Mouse (Mus musculus) midbrain, embryonic 16.5 days (tissue): Measurements from ENCODE around the gene Usp33. TPM values are rescaled to one million over a fixed set of nuclear protein-coding genes. Genes with fewer than 3 reads are reported as not detected.

ENCODE experiments used
- ATAC-seq: fragments of 200-750 bp; cut with Nextera tagmentation; 2 replicates; pipeline ENCODE4 v1.8.0; 2017; ENCODE audit warnings: moderate TSS enrichment
- H3K27ac ChIP-seq: fragments of 300-500 bp; sonication (generic); 2 replicates; pipeline ENCODE4 v1.5.1; 2014; ENCODE audit warnings: mild to moderate bottlenecking, low read length, mixed read lengths
- H3K27me3 ChIP-seq: fragments of 300-500 bp; sonication (generic); 2 replicates; pipeline ENCODE4 v1.6.1; 2014; ENCODE audit warnings: low read depth, low read length, mixed read lengths; ENCODE audit not compliant: control insufficient read depth, insufficient read depth
- H3K36me3 ChIP-seq: fragments of 300-500 bp; sonication (generic); 2 replicates; pipeline ENCODE4 v1.6.1; 2014; ENCODE audit warnings: mild to moderate bottlenecking, low read length, moderate library complexity, mixed read lengths; ENCODE audit not compliant: control insufficient read depth, insufficient read depth
- H3K4me1 ChIP-seq: fragments of 300-500 bp; sonication (generic); 2 replicates; pipeline ENCODE4 v1.6.1; 2014; ENCODE audit warnings: mild to moderate bottlenecking, low read length, mixed read lengths; ENCODE audit not compliant: control insufficient read depth, insufficient read depth
- H3K4me2 ChIP-seq: fragments of 300-500 bp; sonication (generic); 2 replicates; pipeline ENCODE4 v1.6.1; 2014; ENCODE audit warnings: mild to moderate bottlenecking, low read length, mixed read lengths
- H3K4me3 ChIP-seq: fragments of 300-500 bp; sonication (generic); 2 replicates; pipeline ENCODE4 v1.5.1; 2014; ENCODE audit warnings: low read depth, mild to moderate bottlenecking, low read length, moderate library complexity, mixed read lengths
- H3K9ac ChIP-seq: fragments of 300-500 bp; sonication (generic); 2 replicates; pipeline ENCODE4 v1.6.1; 2014; ENCODE audit warnings: low read depth, low read length, mixed read lengths
- H3K9me3 ChIP-seq: fragments of 300-500 bp; sonication (generic); replicated peaks from 2 replicates; pipeline ENCODE4 v1.6.1; 2014; ENCODE audit warnings: mild to moderate bottlenecking, low read length, mixed read lengths; ENCODE audit not compliant: control insufficient read depth, poor library complexity, severe bottlenecking
- WGBS: fragments of 180-500 bp; shearing (Covaris S2); extraction: QIAGEN DNeasy Blood & Tissue Kit; methylation state at CpG from one replicate; pipeline ENCODE4 v1.1.7; 2014; 5-methylcytosine and 5-hydroxymethylcytosine counted together
- polyA plus RNA-seq: library from polyadenylated mRNA; unstranded; fragments of >200 nt; fragmentation: Nextera tagmentation; extraction: Ambion mirVana; gene quantifications from 2 replicates; pipeline ENCODE4 v1.2.1, GENCODE M21; 2015

The Usp33 gene
- polyA plus RNA-seq, 1 experiment from 2014 or later: 102 TPM

DNA sequence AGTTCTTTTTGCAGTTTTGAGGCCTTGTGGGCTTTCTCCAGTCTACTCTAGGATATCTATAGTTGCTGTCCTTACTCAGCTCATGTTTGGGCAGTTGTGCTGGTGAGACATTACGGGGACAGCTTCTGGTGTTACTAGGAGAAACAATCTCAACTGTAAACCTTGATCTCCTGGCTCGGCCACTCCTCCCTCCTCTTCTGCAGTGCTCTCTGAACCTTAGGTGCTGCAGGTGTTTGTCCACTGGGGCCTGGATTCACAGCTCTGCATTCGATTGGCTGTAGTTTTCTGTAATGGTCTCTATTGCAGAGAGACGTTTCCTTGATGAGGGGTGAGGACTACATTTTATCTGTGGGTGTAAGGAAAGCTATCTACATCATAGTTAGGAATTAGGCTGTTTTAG, 6.0 kb downstream of the Usp33 start:
- no peak overlapping the region for H3K27ac ChIP-seq
- no peaks in the 10 kb centered on the region for H3K36me3 ChIP-seq
- no peaks in the 10 kb centered on the region for H3K27me3 ChIP-seq
- no peaks in the 10 kb centered on the region for H3K9me3 ChIP-seq
- no peak overlapping the region for H3K9ac ChIP-seq
- H3K4me3 ChIP-seq: no peak overlapping the region
- ATAC-seq: no peak
- peaks cover 30% of the 10 kb centered on the region for H3K4me1 ChIP-seq
- 87% methylated on average over 4 of the region's 4 CpGs for WGBS
- H3K4me2 ChIP-seq: no peak overlapping the region

GRCm38 (mm10) chr3:152353434-152354177, 7.3 kb downstream of the Usp33 start:
- Histone ChIP-seq H3K4me2 (no peak overlapping the region), H3K36me3 (no peaks in the 10 kb centered on the region; the same call in 1 of the 2 replicates), H3K9ac (no peak overlapping the region), H3K4me3 (no peak overlapping the region), H3K27ac (no peak overlapping the region; the same call in 1 of the 2 replicates), H3K27me3 (no peaks in the 10 kb centered on the region), H3K4me1 (peaks cover 19% of the 10 kb centered on the region), H3K9me3 (no peaks in the 10 kb centered on the region)
- WGBS: 58% methylated on average over 10 of the region's 10 CpGs
- 0 out of 2 replicates have a peak, but pooled peaks have one; percentile 19 for ATAC-seq

GRCm38 (mm10) chr3:152355361-152355760, 9.1 kb downstream of the Usp33 start:
- H3K36me3 ChIP-seq: peaks cover 3% of the 10 kb centered on the region
- WGBS: 81% methylated on average over 5 of the region's 5 CpGs

GRCm38 (mm10) chr3:152356751-152357150, 10.5 kb downstream of the Usp33 start:
- H3K4me2 ChIP-seq: no peak overlapping the region
- H3K9me3 ChIP-seq: no peaks in the 10 kb centered on the region
- no peak overlapping the region for H3K4me3 ChIP-seq
- H3K27ac ChIP-seq: no peak overlapping the region
- ATAC-seq: peak; percentile 44; the same call in 1 of the 2 replicates
- H3K9ac ChIP-seq: no peak overlapping the region
- H3K36me3 ChIP-seq: peaks cover 6% of the 10 kb centered on the region
- 81% methylated on average over 9 of the region's 9 CpGs for WGBS
- H3K4me1 ChIP-seq: peaks cover 9% of the 10 kb centered on the region; the same call in 1 of the 2 replicates
- H3K27me3 ChIP-seq: no peaks in the 10 kb centered on the region

More at GRCm38 (mm10) chr3:152355361-152355760, 9.1 kb downstream of the Usp33 start:
- Histone ChIP-seq H3K4me2 (no peak overlapping the region), H3K4me3 (no peak overlapping the region), H3K4me1 (peaks cover 11% of the 10 kb centered on the region; the same call in 1 of the 2 replicates), H3K27ac (no peak overlapping the region), H3K9ac (no peak overlapping the region), H3K27me3 (no peaks in the 10 kb centered on the region), H3K9me3 (no peaks in the 10 kb centered on the region)
- ATAC-seq: no peak

GRCm38 (mm10) chr3:152359151-152359550, 12.9 kb downstream of the Usp33 start:
- H3K9me3 ChIP-seq: no peaks in the 10 kb centered on the region
- H3K36me3 ChIP-seq: peaks cover 25% of the 10 kb centered on the region
- no peak overlapping the region for H3K9ac ChIP-seq
- no peaks in the 10 kb centered on the region for H3K4me1 ChIP-seq
- no peak overlapping the region for H3K27ac ChIP-seq
- no peaks in the 10 kb centered on the region for H3K27me3 ChIP-seq
- H3K4me2 ChIP-seq: no peak overlapping the region
- H3K4me3 ChIP-seq: no peak overlapping the region
- ATAC-seq: no peak
- 81% methylated on average over 7 of the region's 7 CpGs for WGBS

DNA sequence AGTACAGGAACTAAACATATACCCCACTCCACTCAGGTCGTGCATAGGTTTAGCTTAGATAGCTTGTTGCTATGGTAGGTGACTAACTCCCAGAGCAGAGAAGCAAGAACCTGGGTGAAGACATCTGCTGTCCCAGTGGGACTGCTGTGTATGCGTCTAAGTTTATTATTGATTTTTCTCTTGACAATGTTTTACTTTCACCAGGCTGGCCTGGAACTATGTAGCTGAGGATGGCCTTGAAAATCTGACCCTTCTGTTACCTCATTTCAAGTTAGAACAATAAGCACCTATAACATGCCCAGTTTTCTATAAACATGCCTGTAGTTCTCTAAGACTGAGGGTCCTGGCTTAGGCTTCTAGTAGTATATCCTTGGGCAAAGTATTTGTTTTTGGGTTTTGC, 17.9 kb downstream of the Usp33 start:
- H3K4me1 ChIP-seq: no peaks in the 10 kb centered on the region
- no peak overlapping the region for H3K4me3 ChIP-seq
- ATAC-seq: no peak
- no peak overlapping the region for H3K9ac ChIP-seq
- peaks cover 46% of the 10 kb centered on the region for H3K36me3 ChIP-seq
- WGBS: 95% methylated on average over 2 of the region's 2 CpGs
- no peaks in the 10 kb centered on the region for H3K27me3 ChIP-seq
- H3K9me3 ChIP-seq: no peaks in the 10 kb centered on the region
- H3K27ac ChIP-seq: no peak overlapping the region
- H3K4me2 ChIP-seq: no peak overlapping the region

DNA sequence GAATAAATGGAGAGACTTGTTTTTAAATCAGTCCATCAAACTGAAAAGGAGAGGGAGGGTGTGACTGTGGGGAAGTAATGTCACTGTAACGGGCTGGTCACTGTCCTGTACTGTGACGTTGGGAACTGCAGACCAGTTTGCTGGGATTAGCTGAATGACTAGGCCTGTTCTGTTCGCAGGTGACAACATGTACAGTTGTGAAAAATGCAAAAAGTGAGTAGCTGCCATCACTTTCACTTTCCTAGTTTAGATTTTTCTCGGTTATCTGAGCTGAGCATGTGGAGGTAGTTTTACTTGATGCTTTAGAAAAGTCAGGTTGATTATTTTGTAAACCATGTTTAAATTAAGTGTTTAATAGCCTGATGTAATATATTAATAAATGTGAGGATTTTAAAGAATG, 29.8 kb downstream of the Usp33 start:
- Histone ChIP-seq H3K27me3 (no peaks in the 10 kb centered on the region), H3K9me3 (no peaks in the 10 kb centered on the region), H3K36me3 (peaks cover 34% of the 10 kb centered on the region), H3K9ac (no peak overlapping the region), H3K4me2 (no peak overlapping the region), H3K4me1 (no peaks in the 10 kb centered on the region), H3K27ac (no peak overlapping the region), H3K4me3 (no peak overlapping the region)
- WGBS: 94% methylated on average over 4 of the region's 4 CpGs
- ATAC-seq: no peak

DNA sequence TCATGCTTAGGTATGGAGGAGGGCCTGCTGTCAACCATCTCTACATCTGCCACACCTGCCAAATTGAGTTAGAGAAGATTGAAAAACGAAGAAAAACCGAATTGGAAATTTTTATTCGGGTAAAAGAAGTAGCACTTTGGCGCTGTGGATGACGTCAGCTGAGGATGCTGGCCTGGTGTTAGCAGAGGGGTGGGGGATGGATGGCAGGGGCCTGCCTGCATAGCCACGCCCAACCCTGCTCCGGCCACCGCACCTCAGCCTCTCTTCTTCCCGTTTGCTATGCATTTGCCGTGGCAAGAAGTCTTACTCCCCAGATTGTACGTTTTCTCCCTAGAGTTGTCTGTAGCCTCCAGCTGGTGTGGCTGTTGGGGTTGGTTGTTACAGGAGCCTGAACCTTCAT, 37.8 kb downstream of the Usp33 start:
- WGBS: 73% methylated on average over 11 of the region's 11 CpGs
- no peaks in the 10 kb centered on the region for H3K9me3 ChIP-seq
- H3K4me2 ChIP-seq: no peak overlapping the region
- no peak for ATAC-seq
- no peak overlapping the region for H3K4me3 ChIP-seq
- H3K27ac ChIP-seq: no peak overlapping the region
- H3K9ac ChIP-seq: no peak overlapping the region
- no peaks in the 10 kb centered on the region for H3K4me1 ChIP-seq
- no peaks in the 10 kb centered on the region for H3K27me3 ChIP-seq
- peaks cover 18% of the 10 kb centered on the region for H3K36me3 ChIP-seq
